Mouse (Mus musculus): ENCODE data around the gene Abcc9. TPM values are rescaled to one million over a fixed set of nuclear protein-coding genes. Genes with fewer than 3 reads are reported as not detected.

Gene Abcc9
- polyA plus RNA-seq, 1 experiment from 2014 or later: 0.47 TPM

- Histone ChIP-seq H3K4me2 (ENCODE audit: low read depth, severe bottlenecking) (no peak overlapping the region), H3K27me3 (ENCODE audit: control insufficient read depth, insufficient read depth, low read length) (no peaks in the 10 kb centered on the region), H3K9ac (ENCODE audit: low read length) (no peak overlapping the region), H3K9me3 (ENCODE audit: control insufficient read depth, low read length) (no peaks in the 10 kb centered on the region), H3K4me3 (ENCODE audit: low read depth, low read length) (no peak overlapping the region), H3K36me3 (ENCODE audit: control insufficient read depth, insufficient read depth, low read length) (no peaks in the 10 kb centered on the region), H3K4me1 (ENCODE audit: control insufficient read depth, insufficient read depth, low read length) (no peaks in the 10 kb centered on the region), H3K27ac (replicated peaks; ENCODE audit: low read depth, low read length) (no peak overlapping the region)
- ATAC-seq (ENCODE audit: insufficient number of reproducible peaks, low FRiP score, low TSS enrichment, low read depth) (no peak), DNase-seq (ENCODE audit: low spot score) (no peak)
- WGBS: 81% methylated on average over 4 of the region's 4 CpGs
Measured at GRCm38 (mm10) chr6:142717186-142717585, 15.1 kb upstream of the Abcc9 start.

- Histone ChIP-seq H3K4me3 (ENCODE audit: low read depth, low read length) (no peak overlapping the region), H3K27me3 (ENCODE audit: control insufficient read depth, insufficient read depth, low read length) (no peaks in the 10 kb centered on the region), H3K36me3 (ENCODE audit: control insufficient read depth, insufficient read depth, low read length) (no peaks in the 10 kb centered on the region), H3K9me3 (ENCODE audit: control insufficient read depth, low read length) (no peaks in the 10 kb centered on the region), H3K9ac (ENCODE audit: low read length) (no peak overlapping the region), H3K27ac (replicated peaks; ENCODE audit: low read depth, low read length) (no peak overlapping the region), H3K4me1 (ENCODE audit: control insufficient read depth, insufficient read depth, low read length) (no peaks in the 10 kb centered on the region), H3K4me2 (ENCODE audit: low read depth, severe bottlenecking) (no peak overlapping the region)
- WGBS: 84% methylated on average over 8 of the region's 8 CpGs
- DNase-seq (ENCODE audit: low spot score) (no peak), ATAC-seq (ENCODE audit: insufficient number of reproducible peaks, low FRiP score, low TSS enrichment, low read depth) (no peak)
Measured at GRCm38 (mm10) chr6:142715026-142715425, 12.9 kb upstream of the Abcc9 start.

GRCm38 (mm10) chr6:142711106-142711505 is 9.0 kb upstream of the Abcc9 start:
- ATAC-seq (ENCODE audit: insufficient number of reproducible peaks, low FRiP score, low TSS enrichment, low read depth): no peak
- 60% methylated on average over 4 of the region's 4 CpGs for WGBS
- no peaks in the 10 kb centered on the region for H3K27me3 ChIP-seq (ENCODE audit: control insufficient read depth, insufficient read depth, low read length)
- no peaks in the 10 kb centered on the region for H3K4me1 ChIP-seq (ENCODE audit: control insufficient read depth, insufficient read depth, low read length)
- H3K9ac ChIP-seq (ENCODE audit: low read length): no peak overlapping the region
- no peaks in the 10 kb centered on the region for H3K9me3 ChIP-seq (ENCODE audit: control insufficient read depth, low read length)
- H3K36me3 ChIP-seq (ENCODE audit: control insufficient read depth, insufficient read depth, low read length): no peaks in the 10 kb centered on the region
- no peak for DNase-seq (ENCODE audit: low spot score)
- no peak overlapping the region for H3K4me3 ChIP-seq (ENCODE audit: low read depth, low read length)
- no peak overlapping the region for H3K27ac ChIP-seq (replicated peaks; ENCODE audit: low read depth, low read length)
- H3K4me2 ChIP-seq (ENCODE audit: low read depth, severe bottlenecking): no peak overlapping the region

GRCm38 (mm10) chr6:142710690-142711089 is 8.6 kb upstream of the Abcc9 start:
- DNase-seq (ENCODE audit: low spot score) (no peak), ATAC-seq (ENCODE audit: insufficient number of reproducible peaks, low FRiP score, low TSS enrichment, low read depth) (no peak)
- Histone ChIP-seq H3K27me3 (ENCODE audit: control insufficient read depth, insufficient read depth, low read length) (no peaks in the 10 kb centered on the region), H3K4me3 (ENCODE audit: low read depth, low read length) (no peak overlapping the region), H3K4me2 (ENCODE audit: low read depth, severe bottlenecking) (no peak overlapping the region), H3K9ac (ENCODE audit: low read length) (no peak overlapping the region), H3K27ac (replicated peaks; ENCODE audit: low read depth, low read length) (no peak overlapping the region), H3K4me1 (ENCODE audit: control insufficient read depth, insufficient read depth, low read length) (no peaks in the 10 kb centered on the region), H3K36me3 (ENCODE audit: control insufficient read depth, insufficient read depth, low read length) (no peaks in the 10 kb centered on the region), H3K9me3 (ENCODE audit: control insufficient read depth, low read length) (no peaks in the 10 kb centered on the region)
- 87% methylated on average over 6 of the region's 6 CpGs for WGBS

GRCm38 (mm10) chr6:142708369-142708768 is 6.3 kb upstream of the Abcc9 start:
- no peaks in the 10 kb centered on the region for H3K36me3 ChIP-seq (ENCODE audit: control insufficient read depth, insufficient read depth, low read length)
- H3K27me3 ChIP-seq (ENCODE audit: control insufficient read depth, insufficient read depth, low read length): peaks cover 1% of the 10 kb centered on the region; the same call in 1 of the 2 replicates
- H3K9me3 ChIP-seq (ENCODE audit: control insufficient read depth, low read length): no peaks in the 10 kb centered on the region
- ATAC-seq (ENCODE audit: insufficient number of reproducible peaks, low FRiP score, low TSS enrichment, low read depth): no peak
- no peak for DNase-seq (ENCODE audit: low spot score)
- no peak overlapping the region for H3K4me2 ChIP-seq (ENCODE audit: low read depth, severe bottlenecking)
- no peak overlapping the region for H3K4me3 ChIP-seq (ENCODE audit: low read depth, low read length)
- no peaks in the 10 kb centered on the region for H3K4me1 ChIP-seq (ENCODE audit: control insufficient read depth, insufficient read depth, low read length)
- WGBS: 91% methylated on average over 6 of the region's 6 CpGs
- H3K27ac ChIP-seq (replicated peaks; ENCODE audit: low read depth, low read length): no peak overlapping the region
- no peak overlapping the region for H3K9ac ChIP-seq (ENCODE audit: low read length)

- Histone ChIP-seq H3K9me3 (ENCODE audit: control insufficient read depth, low read length) (no peaks in the 10 kb centered on the region), H3K27me3 (ENCODE audit: control insufficient read depth, insufficient read depth, low read length) (peaks cover 2% of the 10 kb centered on the region; the same call in 1 of the 2 replicates), H3K4me1 (ENCODE audit: control insufficient read depth, insufficient read depth, low read length) (no peaks in the 10 kb centered on the region), H3K9ac (ENCODE audit: low read length) (no peak overlapping the region), H3K4me2 (ENCODE audit: low read depth, severe bottlenecking) (no peak overlapping the region), H3K36me3 (ENCODE audit: control insufficient read depth, insufficient read depth, low read length) (no peaks in the 10 kb centered on the region), H3K4me3 (ENCODE audit: low read depth, low read length) (no peak overlapping the region), H3K27ac (replicated peaks; ENCODE audit: low read depth, low read length) (no peak overlapping the region)
- DNase-seq (ENCODE audit: low spot score): no peak
- ATAC-seq (ENCODE audit: insufficient number of reproducible peaks, low FRiP score, low TSS enrichment, low read depth): no peak
- WGBS: 77% methylated on average over 3 of the region's 3 CpGs
Measured at GRCm38 (mm10) chr6:142706688-142707087, 4.6 kb upstream of the Abcc9 start.

GRCm38 (mm10) chr6:142703441-142703930 is 1.4 kb upstream of the Abcc9 start:
- DNase-seq (ENCODE audit: low spot score) (no peak), ATAC-seq (ENCODE audit: insufficient number of reproducible peaks, low FRiP score, low TSS enrichment, low read depth) (no peak)
- Histone ChIP-seq H3K36me3 (ENCODE audit: control insufficient read depth, insufficient read depth, low read length) (no peaks in the 10 kb centered on the region), H3K4me3 (ENCODE audit: low read depth, low read length) (no peak overlapping the region), H3K4me2 (ENCODE audit: low read depth, severe bottlenecking) (no peak overlapping the region), H3K4me1 (ENCODE audit: control insufficient read depth, insufficient read depth, low read length) (no peaks in the 10 kb centered on the region), H3K9me3 (ENCODE audit: control insufficient read depth, low read length) (no peaks in the 10 kb centered on the region), H3K27ac (replicated peaks; ENCODE audit: low read depth, low read length) (no peak overlapping the region), H3K27me3 (ENCODE audit: control insufficient read depth, insufficient read depth, low read length) (peaks cover 2% of the 10 kb centered on the region; the same call in 1 of the 2 replicates), H3K9ac (ENCODE audit: low read length) (no peak overlapping the region)
- 83% methylated on average over 11 of the region's 11 CpGs for WGBS

GRCm38 (mm10) chr6:142701161-142701560 is 954 bp downstream of the Abcc9 start:
- H3K36me3 ChIP-seq (ENCODE audit: control insufficient read depth, insufficient read depth, low read length): no peaks in the 10 kb centered on the region
- H3K4me1 ChIP-seq (ENCODE audit: control insufficient read depth, insufficient read depth, low read length): no peaks in the 10 kb centered on the region
- ATAC-seq (ENCODE audit: insufficient number of reproducible peaks, low FRiP score, low TSS enrichment, low read depth) (no peak), DNase-seq (ENCODE audit: low spot score) (no peak)
- H3K9me3 ChIP-seq (ENCODE audit: control insufficient read depth, low read length): no peaks in the 10 kb centered on the region
- no peak overlapping the region for H3K4me2 ChIP-seq (ENCODE audit: low read depth, severe bottlenecking)
- no peak overlapping the region for H3K27ac ChIP-seq (replicated peaks; ENCODE audit: low read depth, low read length)
- 76% methylated on average over 13 of the region's 13 CpGs for WGBS
- no peak overlapping the region for H3K4me3 ChIP-seq (ENCODE audit: low read depth, low read length)
- H3K9ac ChIP-seq (ENCODE audit: low read length): no peak overlapping the region
- peaks cover 2% of the 10 kb centered on the region; the same call in 1 of the 2 replicates for H3K27me3 ChIP-seq (ENCODE audit: control insufficient read depth, insufficient read depth, low read length)

GRCm38 (mm10) chr6:142700753-142701152 is 1.4 kb downstream of the Abcc9 start:
- DNase-seq (ENCODE audit: low spot score): no peak
- no peaks in the 10 kb centered on the region for H3K9me3 ChIP-seq (ENCODE audit: control insufficient read depth, low read length)
- no peak for ATAC-seq (ENCODE audit: insufficient number of reproducible peaks, low FRiP score, low TSS enrichment, low read depth)
- H3K27ac ChIP-seq (replicated peaks; ENCODE audit: low read depth, low read length): no peak overlapping the region
- H3K4me2 ChIP-seq (ENCODE audit: low read depth, severe bottlenecking): no peak overlapping the region
- no peaks in the 10 kb centered on the region for H3K4me1 ChIP-seq (ENCODE audit: control insufficient read depth, insufficient read depth, low read length)
- H3K36me3 ChIP-seq (ENCODE audit: control insufficient read depth, insufficient read depth, low read length): no peaks in the 10 kb centered on the region
- peaks cover 2% of the 10 kb centered on the region; the same call in 1 of the 2 replicates for H3K27me3 ChIP-seq (ENCODE audit: control insufficient read depth, insufficient read depth, low read length)
- H3K4me3 ChIP-seq (ENCODE audit: low read depth, low read length): no peak overlapping the region
- WGBS: 68% methylated on average over 8 of the region's 8 CpGs
- H3K9ac ChIP-seq (ENCODE audit: low read length): no peak overlapping the region

Measured in limb, embryonic 11.5 days (tissue).